Mouse (Mus musculus) frontal cortex, adult (tissue): ENCODE results near the gene Crybb2.

Source experiments
- ATAC-seq: cut with Nextera tagmentation; 2 replicates; pipeline ENCODE4 v1.9.2; 2017; ENCODE audit warnings: mild to moderate bottlenecking, moderate library complexity, mixed read lengths; ENCODE audit not compliant: low TSS enrichment

Gene Crybb2

GRCm38 (mm10) chr5:113090750-113091149 is 20.8 kb upstream of the Crybb2 start:
- ATAC-seq: no peak

- ATAC-seq: no peak
Observed at GRCm38 (mm10) chr5:113090077-113090690, 20.3 kb upstream of the Crybb2 start.

- peak; percentile 53; the same call in 1 of the 2 replicates for ATAC-seq
Observed at GRCm38 (mm10) chr5:113087465-113087864, 17.5 kb upstream of the Crybb2 start.

- no peak for ATAC-seq
Observed at GRCm38 (mm10) chr5:113086990-113087389, 17.1 kb upstream of the Crybb2 start.

GRCm38 (mm10) chr5:113086439-113086838 is 16.5 kb upstream of the Crybb2 start:
- no peak for ATAC-seq

GRCm38 (mm10) chr5:113085931-113086330 is 16.0 kb upstream of the Crybb2 start:
- no peak for ATAC-seq

GRCm38 (mm10) chr5:113084309-113084708 is 14.4 kb upstream of the Crybb2 start:
- ATAC-seq: no peak

GRCm38 (mm10) chr5:113082356-113083168 is 12.6 kb upstream of the Crybb2 start:
- peak; percentile 47 for ATAC-seq

GRCm38 (mm10) chr5:113081439-113081838 is 11.5 kb upstream of the Crybb2 start, which contains the start of gene Crybb3:
Crybb3 (minus strand) TSS chr5:113081584.
- ATAC-seq: no peak

GRCm38 (mm10) chr5:113081020-113081419 is 11.1 kb upstream of the Crybb2 start:
- ATAC-seq: no peak

GRCm38 (mm10) chr5:113079783-113080182 is 9.9 kb upstream of the Crybb2 start:
- no peak for ATAC-seq

- no peak for ATAC-seq
Observed at GRCm38 (mm10) chr5:113078686-113079085, 8.8 kb upstream of the Crybb2 start.

GRCm38 (mm10) chr5:113054308-113054707 is 15.6 kb downstream of the Crybb2 start:
- peak; percentile 84; the same call in 1 of the 2 replicates for ATAC-seq

GRCm38 (mm10) chr5:113050581-113051185 is 19.2 kb downstream of the Crybb2 start:
- ATAC-seq: no peak

- no peak for ATAC-seq
Observed at GRCm38 (mm10) chr5:113049876-113050275, 20.0 kb downstream of the Crybb2 start.

- ATAC-seq: peak; percentile 28
Observed at GRCm38 (mm10) chr5:113045511-113046273, 24.2 kb downstream of the Crybb2 start.

- ATAC-seq: 0 out of 2 replicates have a peak, but pooled peaks have one; percentile 17
Observed at GRCm38 (mm10) chr5:113043531-113043930, 26.4 kb downstream of the Crybb2 start.

- peak; percentile 38 for ATAC-seq
Observed at GRCm38 (mm10) chr5:113041567-113042071, 28.3 kb downstream of the Crybb2 start.

GRCm38 (mm10) chr5:113040776-113041175 is 29.1 kb downstream of the Crybb2 start:
- ATAC-seq: no peak

- ATAC-seq: 0 out of 2 replicates have a peak, but pooled peaks have one; percentile 5
Observed at GRCm38 (mm10) chr5:113038601-113039000, 31.3 kb downstream of the Crybb2 start.
